Comparison of ENCODE assay signal across 8 mouse cellular contexts in the genomic region with DNA sequence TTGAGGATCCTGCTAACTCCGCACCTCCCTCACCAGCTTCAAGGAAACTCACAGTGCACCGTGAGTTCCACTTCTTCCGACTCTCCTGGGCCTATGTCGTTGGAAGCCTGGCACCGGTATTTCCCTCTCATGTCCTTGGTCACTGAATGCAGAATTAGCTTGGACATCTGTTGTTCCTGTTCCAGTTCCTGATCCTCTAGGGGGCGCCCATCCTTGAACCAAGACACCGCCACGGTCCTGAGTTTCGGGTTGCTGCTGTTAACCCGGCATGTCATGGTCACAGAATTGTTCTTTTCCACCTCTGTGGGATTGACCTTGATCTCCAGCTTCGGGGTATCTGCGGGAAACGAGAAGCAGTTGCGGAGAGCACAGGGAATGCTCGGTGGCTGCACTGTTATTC. TPM values are rescaled to one million over a fixed set of nuclear protein-coding genes. Genes with fewer than 3 reads are reported as not detected.
DNase-seq lines count a peak whose midpoint lies in the region; ATAC-seq and TF ChIP-seq lines count a peak whose summit lies in the region.

No protein-coding gene starts in this region.

- H3K4me2 ChIP-seq in forebrain, embryonic 13.5 days: 0 out of 2 replicates have a peak overlapping the region, but pooled peaks have one; percentile 27
- H3K4me2 ChIP-seq in lung, embryonic 14.5 days: peak overlapping the region; percentile 2; the same call in 1 of the 2 replicates

- no peaks in the 10 kb centered on the region for H3K36me3 ChIP-seq in forebrain, embryonic 13.5 days (ENCODE audit: poor library complexity, severe bottlenecking)
- no peaks in the 10 kb centered on the region for H3K36me3 ChIP-seq in lung, embryonic 14.5 days (ENCODE audit: insufficient read depth)

- DNase-seq in CD8-positive naive resting alpha-beta T cell, adult 2 months (ENCODE audit: low read depth in 2 of 2, low spot score in 2 of 2): peak; percentile 61 to 63
- DNase-seq in heart, postnatal 36 days: peak; percentile 71 to 79
- DNase-seq in layer of hippocampus, adult 11-12 months (ENCODE audit: low spot score): peak; percentile 83
- DNase-seq in lung, embryonic 14.5 days: peak; percentile 82
- peak; percentile 68 for DNase-seq in testis, postnatal 14 days (ENCODE audit: low spot score)

- no peak overlapping the region for H3K9ac ChIP-seq in forebrain, embryonic 13.5 days
- no peak overlapping the region for H3K9ac ChIP-seq in lung, embryonic 14.5 days

- no peaks in the 10 kb centered on the region for H3K9me3 ChIP-seq in forebrain, embryonic 13.5 days (replicated peaks)
- no peaks in the 10 kb centered on the region for H3K9me3 ChIP-seq in lung, embryonic 14.5 days (ENCODE audit: low read depth, low read length)

- TF ChIP-seq POLR2A in bone marrow, adult 2 months (IDR thresholded peaks at IDR 0.05; ENCODE audit: borderline replicate concordance, control insufficient read depth, low read depth, low read length): no peak
- no peak for TF ChIP-seq POLR2A in olfactory bulb, adult 2 months (IDR thresholded peaks at IDR 0.05; ENCODE audit: insufficient read depth, low read depth, low read length)

- H3K27ac ChIP-seq in bone marrow, adult 2 months (ENCODE audit: control insufficient read depth, insufficient read depth, low read depth, low read length, poor library complexity): no peak overlapping the region
- no peak overlapping the region for H3K27ac ChIP-seq in forebrain, embryonic 13.5 days
- H3K27ac ChIP-seq in lung, embryonic 14.5 days (ENCODE audit: low read depth): no peak overlapping the region
- no peak overlapping the region for H3K27ac ChIP-seq in olfactory bulb, adult 2 months (ENCODE audit: insufficient read depth, low read depth, low read length)

- TF ChIP-seq CTCF in bone marrow, adult 2 months (IDR thresholded peaks at IDR 0.05; ENCODE audit: control insufficient read depth, insufficient read depth, low read length): peak; percentile 83
- peak; percentile 77 for TF ChIP-seq CTCF in lung, embryonic 14.5 days (IDR thresholded peaks at IDR 0.05; ENCODE audit: low read depth)
- peak; percentile 42; the same call in 1 of the 2 replicates for TF ChIP-seq CTCF in olfactory bulb, adult 2 months (IDR thresholded peaks at IDR 0.05; ENCODE audit: insufficient read depth, low read depth, low read length)

- intact Hi-C loops in heart, postnatal 36 days (cut with DNase I): loop anchor here (1.0 to 5.0 kb wide), 2 partner anchors 101 to 204 kb away; a partner anchor contains a TSS

- 15% methylated on average over 15 of the region's 15 CpGs for WGBS in bone marrow, adult 2 months
- WGBS in forebrain, embryonic 13.5 days: 25% methylated on average over 15 of the region's 15 CpGs
- WGBS in lung, embryonic 14.5 days: 16% methylated on average over 15 of the region's 15 CpGs
- 23% methylated on average over 15 of the region's 15 CpGs for WGBS in olfactory bulb, adult 2 months

- peaks cover 1% of the 10 kb centered on the region for H3K4me1 ChIP-seq in bone marrow, adult 2 months (ENCODE audit: control insufficient read depth, insufficient read depth, low read length)
- H3K4me1 ChIP-seq in forebrain, embryonic 13.5 days: no peaks in the 10 kb centered on the region
- no peaks in the 10 kb centered on the region for H3K4me1 ChIP-seq in lung, embryonic 14.5 days (ENCODE audit: insufficient read depth)
- peaks cover 3% of the 10 kb centered on the region; the same call in 1 of the 2 replicates for H3K4me1 ChIP-seq in olfactory bulb, adult 2 months (ENCODE audit: control insufficient read depth, insufficient read depth, low read length)

- H3K27me3 ChIP-seq in forebrain, embryonic 13.5 days: no peaks in the 10 kb centered on the region; the same call in 1 of the 2 replicates
- H3K27me3 ChIP-seq in lung, embryonic 14.5 days (ENCODE audit: insufficient read depth, low read length): 0 out of 2 replicates have a peak, but pooled peaks cover 5% of the 10 kb centered on the region

- no peak overlapping the region for H3K4me3 ChIP-seq in bone marrow, adult 2 months (replicated peaks; ENCODE audit: control insufficient read depth, low read depth, low read length)
- H3K4me3 ChIP-seq in forebrain, embryonic 13.5 days: no peak overlapping the region
- H3K4me3 ChIP-seq in lung, embryonic 14.5 days (ENCODE audit: low read depth, low read length): no peak overlapping the region
- no peak overlapping the region for H3K4me3 ChIP-seq in olfactory bulb, adult 2 months (ENCODE audit: insufficient read depth, low read depth, low read length)

- no peak for ATAC-seq in forebrain, embryonic 13.5 days
- ATAC-seq in lung, embryonic 14.5 days (ENCODE audit: insufficient read depth): no peak; the same call in 1 of the 2 replicates

RNA-seq across cellular contexts. Expression of a gene that starts 7.1 kb away (rescaled TPM):
- 24.0 and 59.4 TPM in 2 replicates for polyA plus RNA-seq in bone marrow, adult 2 months (2011; ENCODE audit: insufficient read depth, insufficient read length, low replicate concordance, missing spikeins)
- not detected in 2 replicates for polyA plus RNA-seq in forebrain, embryonic 13.5 days (2015; fragmentation: Nextera tagmentation; extraction: Ambion mirVana)
- 1 to 10 TPM in 1 of 2 experiments, under 1 TPM in 1; 0.46 to 1.7 TPM for total RNA-seq in heart, postnatal 36 days (2021)
- polyA plus RNA-seq in lung, embryonic 14.5 days (2014; fragmentation: Nextera tagmentation; extraction: Ambion mirVana): 0.32 TPM in 1 of 2 replicates, not detected in the other
- polyA plus RNA-seq in olfactory bulb, adult 2 months (2012; ENCODE audit: insufficient read depth, insufficient read length, low replicate concordance, missing spikeins): not detected in 2 replicates

RNA-seq across cellular contexts. Expression of a gene that starts 11.7 kb away (rescaled TPM):
- 2.1 and 4.9 TPM in 2 replicates for polyA plus RNA-seq in bone marrow, adult 2 months (2011; ENCODE audit: insufficient read depth, insufficient read length, low replicate concordance, missing spikeins)
- not detected in 2 replicates for polyA plus RNA-seq in forebrain, embryonic 13.5 days (2015; fragmentation: Nextera tagmentation; extraction: Ambion mirVana)
- total RNA-seq in heart, postnatal 36 days (2021): not detected
- polyA plus RNA-seq in lung, embryonic 14.5 days (2014; fragmentation: Nextera tagmentation; extraction: Ambion mirVana): not detected in 2 replicates
- not detected in 2 replicates for polyA plus RNA-seq in olfactory bulb, adult 2 months (2012; ENCODE audit: insufficient read depth, insufficient read length, low replicate concordance, missing spikeins)

RNA-seq across cellular contexts. Expression of a gene that starts 17.1 kb away (rescaled TPM):
- not detected in 2 replicates for polyA plus RNA-seq in bone marrow, adult 2 months (2011; ENCODE audit: insufficient read depth, insufficient read length, low replicate concordance, missing spikeins)
- polyA plus RNA-seq in forebrain, embryonic 13.5 days (2015; fragmentation: Nextera tagmentation; extraction: Ambion mirVana): not detected in 2 replicates
- not detected for total RNA-seq in heart, postnatal 36 days (2021)
- polyA plus RNA-seq in lung, embryonic 14.5 days (2014; fragmentation: Nextera tagmentation; extraction: Ambion mirVana): not detected in 2 replicates
- not detected in 2 replicates for polyA plus RNA-seq in olfactory bulb, adult 2 months (2012; ENCODE audit: insufficient read depth, insufficient read length, low replicate concordance, missing spikeins)

RNA-seq across cellular contexts. Expression of a gene that starts 41.6 kb away (rescaled TPM):
- polyA plus RNA-seq in bone marrow, adult 2 months (2011; ENCODE audit: insufficient read depth, insufficient read length, low replicate concordance, missing spikeins): 1.1 and 7.2 TPM in 2 replicates
- polyA plus RNA-seq in forebrain, embryonic 13.5 days (2015; fragmentation: Nextera tagmentation; extraction: Ambion mirVana): 0.58 and 0.64 TPM in 2 replicates
- not detected for total RNA-seq in heart, postnatal 36 days (2021)
- 0.12 and 0.25 TPM in 2 replicates for polyA plus RNA-seq in lung, embryonic 14.5 days (2014; fragmentation: Nextera tagmentation; extraction: Ambion mirVana)
- not detected in 2 replicates for polyA plus RNA-seq in olfactory bulb, adult 2 months (2012; ENCODE audit: insufficient read depth, insufficient read length, low replicate concordance, missing spikeins)

RNA-seq across cellular contexts. Expression of a gene that starts 49.5 kb away (rescaled TPM):
- polyA plus RNA-seq in bone marrow, adult 2 months (2011; ENCODE audit: insufficient read depth, insufficient read length, low replicate concordance, missing spikeins): 3.6 and 18.3 TPM in 2 replicates
- polyA plus RNA-seq in forebrain, embryonic 13.5 days (2015; fragmentation: Nextera tagmentation; extraction: Ambion mirVana): 0.09 TPM in 1 of 2 replicates, not detected in the other
- total RNA-seq in heart, postnatal 36 days (2021): under 1 TPM in 1 of 2 experiments, not detected in 1; 0.14 TPM
- polyA plus RNA-seq in lung, embryonic 14.5 days (2014; fragmentation: Nextera tagmentation; extraction: Ambion mirVana): 0.20 and 0.39 TPM in 2 replicates
- polyA plus RNA-seq in olfactory bulb, adult 2 months (2012; ENCODE audit: insufficient read depth, insufficient read length, low replicate concordance, missing spikeins): not detected in 2 replicates

Comparison
In these comparisons a context has a peak if more than half of its experiments do, and no peak if none do; other contexts are left out.
1. RNA of a gene that starts 7.1 kb away (polyA plus RNA-seq): 24.0 to 59.4 TPM in bone marrow, adult 2 months; 0.32 TPM in lung, embryonic 14.5 days, not detected in forebrain, embryonic 13.5 days and not detected in olfactory bulb, adult 2 months; every median in the first group is over 10 times any median in the second.
2. Peak in every context shown above with its lines, with median percentiles within 50 percentile points of each other: DNase-seq and CTCF ChIP-seq.